Mouse (Mus musculus): Measurements from ENCODE around the gene Rcor1. TPM values are rescaled to one million over a fixed set of nuclear protein-coding genes. Genes with fewer than 3 reads are reported as not detected.

The Rcor1 gene
- polyA plus RNA-seq, 1 experiment from 2014 or later, result 4.4 TPM

- H3K27ac ChIP-seq (ENCODE audit: low read length), result no peak overlapping the region
- ATAC-seq, result no peak
These were observed 22.3 kb upstream of the Rcor1 start for GRCm38 (mm10) chr12:111016807-111017206.

GRCm38 (mm10) chr12:111018068-111018467 is 21.1 kb upstream of the Rcor1 start:
- Histone ChIP-seq H3K9me3 (replicated peaks; ENCODE audit: control insufficient read depth, low read length, poor library complexity, severe bottlenecking) (no peaks in the 10 kb centered on the region), H3K27ac (ENCODE audit: low read length) (no peak overlapping the region), H3K4me3 (ENCODE audit: low read depth, low read length) (no peak overlapping the region), H3K27me3 (ENCODE audit: control insufficient read depth, insufficient read depth, low read depth, low read length) (no peaks in the 10 kb centered on the region), H3K4me1 (ENCODE audit: control insufficient read depth, insufficient read depth, low read length) (no peaks in the 10 kb centered on the region), H3K9ac (ENCODE audit: low read depth, low read length) (no peak overlapping the region), H3K4me2 (ENCODE audit: low read length) (no peak overlapping the region), H3K36me3 (ENCODE audit: control insufficient read depth, insufficient read depth, low read length) (no peaks in the 10 kb centered on the region)
- WGBS, result 92% methylated on average over 11 of the region's 11 CpGs
- no peak for ATAC-seq

More at GRCm38 (mm10) chr12:111016807-111017206, 22.3 kb upstream of the Rcor1 start:
- Histone ChIP-seq H3K4me1 (ENCODE audit: control insufficient read depth, insufficient read depth, low read length) (no peaks in the 10 kb centered on the region), H3K4me2 (ENCODE audit: low read length) (no peak overlapping the region), H3K27me3 (ENCODE audit: control insufficient read depth, insufficient read depth, low read depth, low read length) (no peaks in the 10 kb centered on the region), H3K9ac (ENCODE audit: low read depth, low read length) (no peak overlapping the region), H3K9me3 (replicated peaks; ENCODE audit: control insufficient read depth, low read length, poor library complexity, severe bottlenecking) (0 out of 2 replicates have a peak, but pooled peaks cover 5% of the 10 kb centered on the region), H3K4me3 (ENCODE audit: low read depth, low read length) (no peak overlapping the region), H3K36me3 (ENCODE audit: control insufficient read depth, insufficient read depth, low read length) (no peaks in the 10 kb centered on the region)
- WGBS, result 88% methylated on average over 3 of the region's 3 CpGs

GRCm38 (mm10) chr12:111019086-111019485 is 20.1 kb upstream of the Rcor1 start:
- ATAC-seq, result no peak
- 93% methylated on average over 2 of the region's 2 CpGs for WGBS
- Histone ChIP-seq H3K4me2 (ENCODE audit: low read length) (no peak overlapping the region), H3K27me3 (ENCODE audit: control insufficient read depth, insufficient read depth, low read depth, low read length) (no peaks in the 10 kb centered on the region), H3K9me3 (replicated peaks; ENCODE audit: control insufficient read depth, low read length, poor library complexity, severe bottlenecking) (no peaks in the 10 kb centered on the region), H3K4me3 (ENCODE audit: low read depth, low read length) (no peak overlapping the region), H3K36me3 (ENCODE audit: control insufficient read depth, insufficient read depth, low read length) (no peaks in the 10 kb centered on the region), H3K27ac (ENCODE audit: low read length) (no peak overlapping the region), H3K4me1 (ENCODE audit: control insufficient read depth, insufficient read depth, low read length) (no peaks in the 10 kb centered on the region), H3K9ac (ENCODE audit: low read depth, low read length) (no peak overlapping the region)

- Histone ChIP-seq H3K4me3 (ENCODE audit: low read depth, low read length) (no peak overlapping the region), H3K27me3 (ENCODE audit: control insufficient read depth, insufficient read depth, low read depth, low read length) (no peaks in the 10 kb centered on the region), H3K9me3 (replicated peaks; ENCODE audit: control insufficient read depth, low read length, poor library complexity, severe bottlenecking) (no peaks in the 10 kb centered on the region), H3K36me3 (ENCODE audit: control insufficient read depth, insufficient read depth, low read length) (no peaks in the 10 kb centered on the region), H3K9ac (ENCODE audit: low read depth, low read length) (no peak overlapping the region), H3K4me1 (ENCODE audit: control insufficient read depth, insufficient read depth, low read length) (no peaks in the 10 kb centered on the region), H3K27ac (ENCODE audit: low read length) (no peak overlapping the region), H3K4me2 (ENCODE audit: low read length) (no peak overlapping the region)
- no peak for ATAC-seq
- 19% methylated on average over 1 of the region's 1 CpGs for WGBS
These were observed 18.0 kb upstream of the Rcor1 start for GRCm38 (mm10) chr12:111021138-111021537.

- Histone ChIP-seq H3K27ac (ENCODE audit: low read length) (no peak overlapping the region), H3K4me3 (ENCODE audit: low read depth, low read length) (no peak overlapping the region), H3K9ac (ENCODE audit: low read depth, low read length) (no peak overlapping the region), H3K4me2 (ENCODE audit: low read length) (no peak overlapping the region), H3K9me3 (replicated peaks; ENCODE audit: control insufficient read depth, low read length, poor library complexity, severe bottlenecking) (no peaks in the 10 kb centered on the region), H3K27me3 (ENCODE audit: control insufficient read depth, insufficient read depth, low read depth, low read length) (no peaks in the 10 kb centered on the region), H3K4me1 (ENCODE audit: control insufficient read depth, insufficient read depth, low read length) (no peaks in the 10 kb centered on the region), H3K36me3 (ENCODE audit: control insufficient read depth, insufficient read depth, low read length) (no peaks in the 10 kb centered on the region)
- no peak for ATAC-seq
- WGBS, result 69% methylated on average over 3 of the region's 3 CpGs
These were observed 17.6 kb upstream of the Rcor1 start for GRCm38 (mm10) chr12:111021577-111021976.

GRCm38 (mm10) chr12:111028176-111029167 is 10.7 kb upstream of the Rcor1 start:
- no peak overlapping the region for H3K9ac ChIP-seq (ENCODE audit: low read depth, low read length)
- H3K4me3 ChIP-seq (ENCODE audit: low read depth, low read length), result no peak overlapping the region
- 74% methylated on average over 19 of the region's 19 CpGs for WGBS
- H3K4me2 ChIP-seq (ENCODE audit: low read length), result no peak overlapping the region
- no peaks in the 10 kb centered on the region for H3K27me3 ChIP-seq (ENCODE audit: control insufficient read depth, insufficient read depth, low read depth, low read length)
- H3K36me3 ChIP-seq (ENCODE audit: control insufficient read depth, insufficient read depth, low read length), result no peaks in the 10 kb centered on the region
- no peaks in the 10 kb centered on the region for H3K4me1 ChIP-seq (ENCODE audit: control insufficient read depth, insufficient read depth, low read length)
- no peaks in the 10 kb centered on the region for H3K9me3 ChIP-seq (replicated peaks; ENCODE audit: control insufficient read depth, low read length, poor library complexity, severe bottlenecking)
- no peak overlapping the region for H3K27ac ChIP-seq (ENCODE audit: low read length)
- no peak for ATAC-seq

- no peak for ATAC-seq
- no peaks in the 10 kb centered on the region for H3K27me3 ChIP-seq (ENCODE audit: control insufficient read depth, insufficient read depth, low read depth, low read length)
- no peaks in the 10 kb centered on the region for H3K9me3 ChIP-seq (replicated peaks; ENCODE audit: control insufficient read depth, low read length, poor library complexity, severe bottlenecking)
- H3K4me1 ChIP-seq (ENCODE audit: control insufficient read depth, insufficient read depth, low read length), result no peaks in the 10 kb centered on the region
- no peak overlapping the region for H3K27ac ChIP-seq (ENCODE audit: low read length)
- no peak overlapping the region for H3K4me3 ChIP-seq (ENCODE audit: low read depth, low read length)
- no peaks in the 10 kb centered on the region for H3K36me3 ChIP-seq (ENCODE audit: control insufficient read depth, insufficient read depth, low read length)
- H3K4me2 ChIP-seq (ENCODE audit: low read length), result no peak overlapping the region
- H3K9ac ChIP-seq (ENCODE audit: low read depth, low read length), result no peak overlapping the region
- WGBS, result 75% methylated on average over 7 of the region's 7 CpGs
These were observed 9.8 kb upstream of the Rcor1 start for GRCm38 (mm10) chr12:111029291-111029890.

GRCm38 (mm10) chr12:111032839-111033238 is 6.3 kb upstream of the Rcor1 start:
- ATAC-seq, result no peak
- 86% methylated on average over 5 of the region's 5 CpGs for WGBS
- no peak overlapping the region for H3K4me2 ChIP-seq (ENCODE audit: low read length)
- H3K36me3 ChIP-seq (ENCODE audit: control insufficient read depth, insufficient read depth, low read length), result no peaks in the 10 kb centered on the region
- H3K27me3 ChIP-seq (ENCODE audit: control insufficient read depth, insufficient read depth, low read depth, low read length), result no peaks in the 10 kb centered on the region
- H3K4me3 ChIP-seq (ENCODE audit: low read depth, low read length), result no peak overlapping the region
- H3K4me1 ChIP-seq (ENCODE audit: control insufficient read depth, insufficient read depth, low read length), result peaks cover 3% of the 10 kb centered on the region
- no peak overlapping the region for H3K9ac ChIP-seq (ENCODE audit: low read depth, low read length)
- no peak overlapping the region for H3K27ac ChIP-seq (ENCODE audit: low read length)
- no peaks in the 10 kb centered on the region for H3K9me3 ChIP-seq (replicated peaks; ENCODE audit: control insufficient read depth, low read length, poor library complexity, severe bottlenecking)
